Mouse (Mus musculus) neural tube, embryonic 10.5 days (tissue): ENCODE results near the gene Serpinb9g.
"Not testable (repeated sequence)": the region's sequence is repeated elsewhere in the genome, so short reads cannot be mapped to it uniquely, and the experiment has no call there.

Experiments
- DNase-seq: peaks from one replicate; pipeline ENCODE4 v3.0.0-alpha.2; 2017; ENCODE audit warnings: low spot score; ENCODE audit errors: extremely low spot score

Gene Serpinb9g

DNA sequence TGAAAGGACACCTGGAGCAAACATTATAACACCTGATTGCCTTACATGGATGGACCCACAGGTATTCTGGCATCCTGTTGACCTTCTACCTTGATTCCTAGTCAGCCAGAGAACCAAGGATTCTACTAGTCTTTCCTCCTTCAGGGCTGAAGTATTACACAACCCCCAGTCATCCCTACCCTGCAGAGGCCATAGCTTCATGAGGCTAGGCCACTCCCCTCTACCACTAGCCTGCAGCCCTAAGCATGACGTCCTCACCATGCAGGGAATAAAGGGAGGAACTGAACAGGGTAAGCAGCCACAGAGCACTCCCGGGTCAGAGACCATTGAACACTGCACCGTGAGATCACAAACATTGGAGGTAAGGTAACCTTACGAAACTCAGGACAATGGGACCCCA is at the start of gene Serpinb9g:
Gene Serpinb9g, plus strand, starts transcription at position 301 of the 400 bp plus-strand sequence.
- not testable (repeated sequence) for DNase-seq

DNA sequence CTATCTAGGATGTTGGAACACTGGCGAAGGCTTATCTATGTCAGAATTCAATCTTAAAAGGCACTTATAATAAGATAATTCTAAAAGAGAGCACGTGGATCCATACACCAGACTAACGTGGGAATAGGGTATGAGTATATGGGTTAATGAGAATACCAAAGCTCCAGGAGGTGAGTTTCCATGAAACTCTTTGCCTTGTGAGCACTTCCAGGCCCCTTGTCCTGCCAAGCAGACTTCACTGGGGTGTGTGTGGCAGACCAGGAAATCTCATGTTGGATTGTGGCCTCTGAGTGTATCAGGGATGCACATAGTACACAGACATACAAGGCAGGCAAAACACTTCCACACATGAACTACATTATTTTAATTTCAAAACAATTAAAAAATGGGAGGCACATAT is 718 bp upstream of the Serpinb9g start:
- DNase-seq: not testable (repeated sequence)

DNA sequence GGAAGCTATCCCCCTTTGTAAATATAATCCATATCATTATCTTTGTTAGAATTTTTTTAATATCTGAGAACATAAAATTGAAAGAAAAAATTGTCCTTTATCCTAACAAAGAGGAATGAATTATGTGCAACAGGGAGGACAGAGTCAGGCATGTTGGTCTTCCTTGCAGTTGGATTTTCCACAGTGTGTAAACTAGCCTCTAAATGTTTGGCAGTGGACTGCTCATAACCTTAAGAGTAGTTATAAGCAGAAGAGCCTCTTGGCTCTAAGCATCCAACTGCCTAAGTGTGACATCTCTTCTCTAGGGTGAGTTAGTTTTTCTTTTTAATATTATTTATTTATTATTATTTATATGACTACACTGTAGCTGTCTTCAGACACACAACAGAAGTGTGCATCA is 40.0 kb downstream of the Serpinb9g start:
- DNase-seq: no peak

DNA sequence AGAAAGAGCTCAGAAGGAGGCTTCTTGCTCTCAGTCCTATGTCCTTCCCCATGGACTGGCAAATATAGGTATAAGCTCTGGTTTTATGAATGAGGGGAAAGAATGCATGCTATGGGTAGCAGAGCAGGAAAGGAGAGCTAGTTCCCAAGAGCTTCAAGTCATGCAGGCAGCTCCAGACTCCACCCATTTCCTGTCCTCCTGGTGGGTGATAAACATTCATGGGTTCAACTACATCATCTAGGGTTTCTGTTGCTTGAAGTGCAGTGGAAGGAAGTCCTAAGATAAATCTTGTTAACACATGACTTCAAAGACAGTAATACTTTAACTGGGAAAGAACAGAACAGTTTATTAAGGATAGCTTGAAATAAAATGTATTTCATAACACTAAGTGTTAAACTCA is 48.2 kb downstream of the Serpinb9g start:
- DNase-seq: no peak
